Mouse (Mus musculus): Measurements from ENCODE around the gene Lnpk. TPM values are rescaled to one million over a fixed set of nuclear protein-coding genes. Genes with fewer than 3 reads are reported as not detected.

Gene Lnpk
- polyA plus RNA-seq (2014; fragmentation: Illumina TruSeq; extraction: RNeasy Lipid Tissue Mini Kit (QIAGEN cat#74804); ENCODE audit: low read depth, low replicate concordance): 9.0 TPM

DNA sequence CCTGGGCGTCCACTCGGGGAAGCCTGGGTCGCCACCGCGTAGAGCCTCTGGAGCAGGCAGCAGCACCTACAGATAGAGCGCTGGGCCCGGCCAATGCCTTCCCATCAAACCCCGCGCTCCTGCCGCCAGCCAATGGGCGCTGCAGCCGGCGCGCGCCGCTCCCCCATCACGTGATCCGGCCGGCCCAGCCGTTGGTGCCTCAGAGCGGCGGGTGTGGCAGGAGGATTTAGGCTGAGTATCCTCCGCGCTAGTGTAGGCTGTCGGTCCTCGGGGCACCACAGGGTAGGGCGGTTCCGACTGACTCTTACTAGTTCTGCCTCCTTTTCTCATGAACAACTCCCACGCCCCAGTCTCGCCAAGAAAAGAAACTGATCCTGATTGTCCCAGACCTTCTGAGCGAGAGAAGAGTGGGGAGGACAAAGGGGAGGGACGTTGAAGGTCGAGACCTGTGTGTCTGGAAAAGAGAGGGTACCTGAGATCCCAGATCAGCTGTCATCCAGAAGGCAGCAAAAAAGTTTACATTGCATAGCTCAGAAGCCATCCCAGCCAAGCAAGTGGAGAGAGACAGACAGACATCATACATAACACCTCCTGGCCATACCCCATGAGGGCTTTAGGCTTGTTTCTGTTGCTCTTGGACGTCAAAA, at the start of gene Lnpk:
Gene Lnpk (minus strand): TSS at position 593 of the 647 bp plus-strand sequence.

Other genes with a start within 250 kb of the Lnpk start
- not detected for gene Evx2, start 80.1 kb upstream of the Lnpk start, polyA plus RNA-seq (2014; fragmentation: Illumina TruSeq; extraction: RNeasy Lipid Tissue Mini Kit (QIAGEN cat#74804); ENCODE audit: low read depth, low replicate concordance)
- not detected for gene Hoxd13, start 88.9 kb upstream of the Lnpk start, polyA plus RNA-seq (2014; fragmentation: Illumina TruSeq; extraction: RNeasy Lipid Tissue Mini Kit (QIAGEN cat#74804); ENCODE audit: low read depth, low replicate concordance)
- not detected for gene Hoxd12, start 95.6 kb upstream of the Lnpk start, polyA plus RNA-seq (2014; fragmentation: Illumina TruSeq; extraction: RNeasy Lipid Tissue Mini Kit (QIAGEN cat#74804); ENCODE audit: low read depth, low replicate concordance)
- not detected for gene Hoxd11, start 100.1 kb upstream of the Lnpk start, polyA plus RNA-seq (2014; fragmentation: Illumina TruSeq; extraction: RNeasy Lipid Tissue Mini Kit (QIAGEN cat#74804); ENCODE audit: low read depth, low replicate concordance)
- gene Hoxd10, start 112.5 kb upstream of the Lnpk start, polyA plus RNA-seq (2014; fragmentation: Illumina TruSeq; extraction: RNeasy Lipid Tissue Mini Kit (QIAGEN cat#74804); ENCODE audit: low read depth, low replicate concordance): not detected
- not detected for gene Hoxd9, start 118.3 kb upstream of the Lnpk start, polyA plus RNA-seq (2014; fragmentation: Illumina TruSeq; extraction: RNeasy Lipid Tissue Mini Kit (QIAGEN cat#74804); ENCODE audit: low read depth, low replicate concordance)
- gene Hoxd8, start 125.2 kb upstream of the Lnpk start, polyA plus RNA-seq (2014; fragmentation: Illumina TruSeq; extraction: RNeasy Lipid Tissue Mini Kit (QIAGEN cat#74804); ENCODE audit: low read depth, low replicate concordance): not detected
- gene Hoxd3, start 132.5 kb upstream of the Lnpk start, polyA plus RNA-seq (2014; fragmentation: Illumina TruSeq; extraction: RNeasy Lipid Tissue Mini Kit (QIAGEN cat#74804); ENCODE audit: low read depth, low replicate concordance): not detected
- not detected for gene Hoxd4, start 132.5 kb upstream of the Lnpk start, polyA plus RNA-seq (2014; fragmentation: Illumina TruSeq; extraction: RNeasy Lipid Tissue Mini Kit (QIAGEN cat#74804); ENCODE audit: low read depth, low replicate concordance)
- gene Gm28230, start 147.3 kb upstream of the Lnpk start, polyA plus RNA-seq (2014; fragmentation: Illumina TruSeq; extraction: RNeasy Lipid Tissue Mini Kit (QIAGEN cat#74804); ENCODE audit: low read depth, low replicate concordance): not detected
- not detected for gene Hoxd1, start 183.5 kb upstream of the Lnpk start, polyA plus RNA-seq (2014; fragmentation: Illumina TruSeq; extraction: RNeasy Lipid Tissue Mini Kit (QIAGEN cat#74804); ENCODE audit: low read depth, low replicate concordance)
- 157 TPM for gene Mtx2, start 246.4 kb upstream of the Lnpk start, polyA plus RNA-seq (2014; fragmentation: Illumina TruSeq; extraction: RNeasy Lipid Tissue Mini Kit (QIAGEN cat#74804); ENCODE audit: low read depth, low replicate concordance)

Data from liver, adult 10 weeks (tissue).